Mouse (Mus musculus) 3134 (cell line): ENCODE results near the gene Supt3.

Experiments
- DNase-seq: peaks from one replicate; pipeline ENCODE4 v3.0.0-alpha.2; 2011; ENCODE audit warnings: low spot score; ENCODE audit not compliant: insufficient read length; ENCODE audit errors: extremely low read depth

Supt3 gene

DNA sequence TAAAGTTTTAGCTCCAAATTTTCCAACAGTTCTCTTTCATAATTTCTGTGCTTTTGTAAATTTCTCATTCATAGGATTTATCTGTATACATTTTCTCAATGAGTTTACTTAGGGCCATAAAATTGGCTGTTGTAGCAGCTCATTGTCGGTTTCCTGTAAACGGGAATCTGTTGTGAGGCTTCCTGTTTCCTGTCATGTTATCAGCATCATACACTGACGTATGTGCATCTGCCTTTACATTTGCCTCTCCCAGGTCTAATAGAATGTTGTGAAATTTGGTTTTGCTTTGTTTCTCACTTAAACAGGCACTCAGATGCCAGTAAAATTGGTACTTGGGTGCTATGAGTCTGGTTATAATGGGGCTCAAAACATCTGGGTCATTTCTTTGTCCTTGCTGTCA lies 338.4 kb downstream of the Supt3 start:
- no peak for DNase-seq

DNA sequence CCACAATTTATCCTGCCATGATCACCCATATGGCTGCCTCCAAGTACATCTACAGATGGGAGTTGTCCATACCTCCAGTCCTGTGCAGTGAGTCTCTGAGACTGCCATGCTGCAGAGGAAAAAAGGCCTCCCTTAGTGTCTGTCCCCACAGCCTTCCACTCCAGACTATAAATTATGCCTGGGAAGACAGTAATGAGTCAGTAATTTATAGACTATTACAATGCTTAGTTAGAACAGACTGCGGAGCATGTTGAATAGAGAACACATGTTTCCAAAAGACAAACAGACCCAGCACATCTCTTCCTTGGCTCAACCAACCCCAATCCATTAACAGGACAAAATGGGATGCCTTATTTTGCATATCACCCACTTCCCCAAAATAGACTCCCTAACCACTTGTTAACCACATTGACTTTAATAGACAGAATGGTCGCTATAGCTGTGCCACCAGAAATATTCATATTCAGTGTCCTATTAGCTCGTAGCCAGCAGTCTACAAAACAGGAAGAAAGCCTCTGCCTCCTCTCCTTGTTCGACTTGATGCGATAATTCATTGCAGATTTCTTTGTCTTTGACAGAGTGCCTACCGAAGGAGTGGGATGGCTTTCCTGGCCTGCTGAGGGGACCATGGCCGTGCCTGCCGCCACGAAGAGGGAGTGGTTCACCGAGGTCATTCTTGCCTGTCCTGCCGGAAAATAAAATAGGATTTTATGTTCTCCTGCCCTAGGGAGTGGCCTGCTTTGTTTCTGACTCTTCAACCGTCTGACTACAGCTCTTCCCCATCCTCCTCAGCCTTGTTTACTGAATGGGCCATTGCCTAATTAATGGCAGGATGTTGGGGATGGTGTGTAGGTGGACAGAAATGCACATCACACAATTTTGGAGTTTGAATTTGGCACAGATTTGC lies 341.9 kb downstream of the Supt3 start:
- no peak for DNase-seq

DNA sequence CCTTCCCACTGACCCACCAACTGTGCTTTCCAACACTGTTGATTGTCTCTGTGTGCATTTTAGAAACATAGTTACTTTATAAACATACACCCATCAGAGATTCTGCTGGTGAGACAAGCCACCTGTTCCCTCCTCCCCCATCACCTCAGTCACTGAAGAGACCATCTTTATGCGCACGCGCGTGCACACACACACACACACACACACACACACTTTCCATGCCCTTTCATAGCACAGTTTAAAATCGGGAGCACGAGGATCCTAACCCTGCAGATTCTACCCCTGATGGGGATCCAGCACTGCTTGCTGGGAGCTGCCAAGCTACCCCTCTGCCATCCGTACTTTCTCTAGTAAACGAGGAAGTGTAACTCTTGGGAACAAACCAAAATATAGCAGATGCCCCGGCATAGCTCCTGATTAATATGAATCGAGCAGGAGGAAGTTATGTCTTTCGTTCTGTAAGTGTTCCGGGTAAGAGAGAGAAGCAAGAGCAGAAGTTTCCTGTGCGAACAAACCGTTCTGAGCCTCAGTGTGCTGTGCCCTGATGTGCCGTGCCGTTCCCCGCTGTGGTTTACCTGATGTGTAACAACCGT lies 342.8 kb downstream of the Supt3 start:
- no peak for DNase-seq

DNA sequence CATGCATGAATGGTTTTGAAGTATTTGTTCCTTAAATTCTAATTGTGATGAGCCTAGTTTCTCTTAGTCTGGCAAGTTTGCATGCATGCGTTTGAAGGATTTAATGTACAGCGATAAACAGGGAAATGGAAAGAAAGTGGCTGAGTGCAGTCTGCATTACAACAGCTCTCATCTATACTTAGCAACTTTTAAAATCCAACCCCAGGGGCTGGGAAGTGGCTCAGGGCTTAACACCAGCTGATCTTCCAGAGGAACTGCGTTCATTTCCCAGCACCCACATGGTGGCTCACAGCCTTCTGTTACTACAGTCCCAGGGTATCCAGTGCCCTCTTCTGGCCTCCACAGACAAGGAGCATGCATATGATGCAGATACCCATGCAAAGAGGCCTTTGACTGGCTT lies 346.9 kb downstream of the Supt3 start:
- DNase-seq, result no peak

DNA sequence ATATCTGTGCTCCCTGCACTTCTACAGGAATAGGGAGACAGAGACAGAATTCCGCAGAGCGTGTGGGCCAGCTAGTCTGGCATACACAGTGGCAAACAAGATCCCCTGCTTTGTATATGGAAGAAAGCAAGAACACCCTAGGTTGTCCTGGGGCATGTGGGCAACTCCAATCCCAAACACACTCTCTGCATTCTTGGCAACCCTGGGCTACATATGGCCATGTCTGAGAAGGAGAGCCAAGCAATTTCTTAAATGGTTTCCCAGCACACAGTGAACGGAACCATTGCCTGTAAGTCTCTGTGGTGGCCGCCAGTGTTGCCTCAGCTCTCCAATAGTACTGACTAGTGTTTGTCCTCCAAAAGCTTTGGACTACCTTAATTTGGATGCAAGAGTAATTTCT lies 351.7 kb downstream of the Supt3 start:
- DNase-seq, result no peak

DNA sequence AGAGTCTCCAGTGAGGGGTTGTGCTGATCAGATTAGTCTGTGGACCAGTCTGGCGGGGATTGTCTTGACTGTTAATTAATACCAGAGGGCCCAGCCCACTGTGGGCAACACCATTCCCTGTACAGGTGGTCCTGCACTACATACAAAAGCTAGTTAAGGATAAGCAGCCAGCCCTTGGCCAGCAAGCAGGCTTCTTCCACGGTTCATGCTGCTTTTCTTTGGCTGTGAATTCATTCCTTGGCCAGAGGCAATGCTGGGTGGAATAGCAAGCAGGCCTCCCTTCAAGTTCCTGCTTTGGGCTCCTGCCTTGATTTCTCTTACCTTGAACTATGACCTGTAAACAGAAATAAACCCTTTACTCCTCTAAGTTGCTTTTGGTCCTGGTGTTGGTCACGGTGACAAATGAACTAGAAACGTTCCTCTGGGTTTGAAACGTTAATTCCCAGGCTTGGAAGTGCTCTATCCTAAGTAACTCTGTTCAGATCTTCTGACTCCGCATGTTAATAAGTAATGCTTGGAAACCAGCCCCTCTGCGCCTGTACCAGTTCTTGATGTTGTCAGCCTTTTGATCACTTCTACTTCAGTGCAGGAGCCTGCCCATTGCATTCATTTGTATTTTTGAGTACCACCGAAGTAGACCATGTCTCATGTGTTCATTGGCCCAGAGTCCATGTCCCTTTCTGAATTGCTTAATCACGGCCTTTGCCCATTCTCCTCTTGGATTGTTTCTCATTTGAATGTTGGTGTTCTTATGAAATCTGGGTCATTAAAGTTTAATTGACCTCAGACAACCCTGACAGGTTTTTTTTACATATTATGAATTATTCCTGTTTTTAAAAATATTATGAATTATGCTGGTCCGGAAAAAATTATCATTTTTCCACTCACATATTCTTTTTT lies 356.8 kb downstream of the Supt3 start:
- no peak for DNase-seq

DNA sequence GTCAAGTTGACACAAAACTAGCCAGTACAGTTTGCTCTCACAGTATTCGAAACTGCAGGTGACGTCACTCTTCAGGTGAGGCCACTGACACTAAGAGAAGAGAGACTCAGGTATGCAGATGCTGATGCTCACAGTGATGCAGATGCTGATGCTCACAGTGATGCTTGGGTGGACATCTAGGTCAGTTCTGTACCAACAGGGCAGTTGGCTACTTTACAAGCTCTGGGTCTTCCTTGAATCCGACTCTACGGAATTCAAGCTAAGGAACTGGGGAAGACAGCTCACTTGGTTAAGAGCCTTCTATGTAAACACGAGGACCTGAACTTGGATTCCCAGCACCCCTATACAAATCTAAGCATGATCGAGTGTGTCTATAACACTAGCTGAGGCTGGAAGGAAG lies 359.5 kb downstream of the Supt3 start:
- no peak for DNase-seq

DNA sequence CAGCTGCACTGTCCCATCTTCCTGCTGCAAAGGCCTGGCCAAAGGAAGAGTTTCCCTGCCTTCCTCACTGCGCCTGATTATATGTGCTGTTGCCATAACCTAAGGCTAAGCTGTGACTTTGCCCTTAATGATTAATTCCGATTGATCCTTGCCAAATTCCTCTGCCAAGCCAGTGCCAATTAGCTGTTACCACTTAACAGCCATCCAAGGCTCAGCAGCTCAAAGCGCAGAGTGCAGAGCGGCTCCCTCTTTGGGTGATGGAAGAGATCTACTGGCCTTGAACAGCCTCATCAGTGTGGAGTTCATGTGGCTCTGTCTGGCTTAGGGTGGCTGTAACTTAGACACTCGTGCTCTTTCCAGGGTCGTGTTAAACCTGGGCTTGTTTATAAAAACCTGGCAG lies 366.1 kb downstream of the Supt3 start:
- no peak for DNase-seq

DNA sequence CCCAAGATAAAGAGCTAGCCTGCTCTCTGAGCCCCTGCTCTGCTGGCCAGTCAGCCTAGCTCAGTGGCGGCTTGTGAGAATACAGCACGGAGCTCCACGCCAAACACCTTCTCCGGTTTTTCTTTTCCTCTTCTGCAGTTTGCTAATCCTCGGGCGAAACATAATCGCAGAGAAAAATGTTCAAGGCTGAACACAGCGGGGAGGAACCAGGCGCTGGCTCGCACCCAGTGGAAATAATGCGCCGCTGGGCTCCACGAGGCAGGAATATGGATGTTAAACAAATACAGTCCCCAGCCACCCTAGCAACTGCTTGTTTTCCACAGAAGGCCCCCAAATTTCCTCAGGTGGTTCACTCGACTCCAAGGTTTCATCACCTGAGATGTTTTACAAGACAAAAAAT lies 367.7 kb downstream of the Supt3 start:
- no peak for DNase-seq

DNA sequence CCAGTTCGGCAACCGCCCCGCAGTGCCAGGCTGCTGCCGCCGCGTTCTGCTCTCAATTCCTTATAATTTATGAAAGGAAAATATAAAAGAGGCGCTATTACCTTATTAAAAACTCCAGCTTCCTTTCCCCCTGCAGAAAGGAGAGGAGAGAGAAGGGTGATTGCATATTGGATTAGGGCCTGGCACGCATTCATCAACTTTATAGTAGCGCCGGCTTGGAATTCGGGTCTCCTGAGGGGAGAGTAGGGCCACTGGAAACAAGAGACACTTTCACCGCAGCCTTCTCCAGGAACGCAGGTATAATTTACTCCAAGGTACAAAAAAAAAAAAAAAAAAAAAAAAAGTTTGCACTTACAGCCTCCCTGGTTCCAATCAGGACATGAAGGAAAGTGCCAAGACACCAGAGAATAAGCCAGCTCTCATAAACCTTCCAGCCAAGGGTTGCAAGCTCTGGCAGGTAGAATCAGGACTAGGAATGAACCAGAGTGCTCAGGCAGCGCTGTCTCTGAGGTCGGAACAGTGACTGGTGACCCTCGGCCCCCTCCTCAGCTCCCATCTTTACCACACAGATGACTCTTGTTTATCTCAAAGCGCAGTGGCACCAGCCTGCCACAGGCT lies 374.5 kb downstream of the Supt3 start:
- DNase-seq, result no peak

DNA sequence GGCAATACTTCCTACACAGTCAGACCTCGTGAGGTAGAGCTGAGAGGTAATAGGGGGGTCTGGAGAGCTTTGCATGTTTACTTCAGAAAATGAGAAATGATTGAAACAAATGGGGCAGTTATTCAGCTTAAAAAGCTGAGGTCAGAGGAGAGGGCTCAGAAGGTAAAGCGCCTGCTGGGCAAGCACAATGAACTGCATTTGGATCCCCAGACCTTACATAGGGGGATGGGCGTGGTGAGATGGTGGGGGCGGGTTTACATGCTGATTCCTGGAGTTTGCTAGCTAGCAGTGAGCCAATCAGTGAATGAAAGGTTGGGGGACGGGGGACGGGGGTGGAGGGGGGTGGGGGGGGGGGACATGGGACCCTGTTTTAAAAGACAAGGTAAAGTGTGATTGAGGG lies 376.8 kb downstream of the Supt3 start:
- no peak for DNase-seq

DNA sequence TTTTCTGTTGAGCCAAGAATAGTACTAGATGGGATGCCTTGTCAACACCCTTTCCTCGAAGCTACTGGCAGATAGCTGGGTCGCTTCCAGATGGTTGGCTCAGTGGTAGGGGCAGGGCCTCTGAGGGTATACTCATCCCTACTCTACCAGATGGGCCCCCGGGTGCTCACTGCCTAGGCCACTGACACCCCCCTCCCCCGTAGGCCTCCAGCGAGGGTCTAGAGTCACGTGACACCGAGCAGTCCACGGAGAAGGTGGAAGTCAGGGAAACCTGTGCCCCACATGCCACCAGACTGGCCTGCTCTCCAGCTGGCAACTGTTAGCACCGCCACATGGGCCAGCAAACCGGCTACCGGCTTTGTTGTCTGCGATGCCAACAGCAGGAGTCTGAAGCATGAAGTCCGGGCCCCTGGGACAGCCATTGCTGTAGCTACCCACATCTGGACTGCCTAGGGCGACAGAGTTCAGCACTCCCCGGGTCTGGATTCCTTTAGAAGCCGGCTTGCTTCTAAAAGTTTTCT lies 381.3 kb downstream of the Supt3 start:
- no peak for DNase-seq

DNA sequence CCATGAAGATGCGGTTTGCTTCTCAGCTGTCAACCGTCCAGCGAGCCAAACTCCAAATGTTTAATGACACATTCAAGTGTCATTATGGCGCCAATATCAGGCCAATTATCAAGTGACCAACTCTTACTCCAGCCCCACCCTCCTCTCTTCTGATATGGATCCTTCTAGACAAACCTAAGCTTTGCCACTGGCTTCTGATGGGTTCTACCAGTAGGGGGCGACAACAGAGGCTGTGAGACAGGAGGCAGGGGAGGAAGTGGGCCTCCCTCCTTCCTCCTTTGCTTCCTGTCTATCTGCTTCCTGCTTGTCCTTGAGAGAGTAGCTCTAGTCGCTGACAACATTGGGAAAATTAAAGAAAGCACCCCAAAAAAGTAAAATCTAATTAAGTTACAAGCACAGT lies 383.7 kb downstream of the Supt3 start:
- DNase-seq, result no peak

DNA sequence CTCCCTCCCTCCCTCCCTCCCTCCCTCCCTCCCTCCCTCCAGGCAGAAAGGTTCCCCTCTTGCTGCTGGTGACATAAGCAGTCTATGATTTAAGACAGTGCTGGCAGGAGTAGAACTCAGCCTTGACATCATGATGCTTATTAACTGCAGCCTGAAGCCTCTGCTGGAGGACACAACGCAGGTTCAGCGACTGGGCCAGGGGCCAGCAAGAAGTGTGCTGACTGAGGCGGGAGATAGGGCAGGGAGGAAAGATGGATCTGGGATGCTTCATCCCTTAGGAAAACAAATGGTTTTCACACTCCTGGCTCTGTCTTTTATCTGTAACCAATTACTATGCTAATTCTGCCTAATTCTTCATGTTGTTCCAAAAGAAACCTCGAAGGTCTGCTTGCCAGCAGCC lies 388.8 kb downstream of the Supt3 start:
- no peak for DNase-seq
